Mouse (Mus musculus) spleen, adult 2 months (tissue): Measurements from ENCODE around the gene Vstm4. TPM values are rescaled to one million over a fixed set of nuclear protein-coding genes. Genes with fewer than 3 reads are reported as not detected.

ENCODE experiments used
- DNase-seq, 2 experiments: peaks; one replicate each; pipeline versions ENCODE4 v3.0.0 to v3.0.0-alpha.2; 2012 to 2021; ENCODE audit warnings: low spot score in 2 of 2, low read depth in 1 of 2
- H3K27ac ChIP-seq: fragments of 200-500 bp; 2 replicates; pipeline ENCODE4 v1.5.1; 2012; ENCODE audit warnings: low read length, inconsistent platforms; ENCODE audit not compliant: insufficient read depth
- H3K27me3 ChIP-seq: fragments of 200-500 bp; 2 replicates; pipeline ENCODE4 v1.6.1; 2012; ENCODE audit warnings: mild to moderate bottlenecking, moderate library complexity, low read length, inconsistent platforms; ENCODE audit not compliant: control insufficient read depth, insufficient read depth
- H3K36me3 ChIP-seq: fragments of 200-500 bp; 2 replicates; pipeline ENCODE4 v1.6.1; 2012; ENCODE audit warnings: mild to moderate bottlenecking, low read length, inconsistent platforms; ENCODE audit not compliant: control insufficient read depth, insufficient read depth
- H3K4me1 ChIP-seq: fragments of 200-500 bp; 2 replicates; pipeline ENCODE4 v1.6.1; 2011; ENCODE audit warnings: inconsistent platforms; ENCODE audit not compliant: control insufficient read depth, insufficient read depth, insufficient read length
- H3K4me3 ChIP-seq: fragments of 200-500 bp; 2 replicates; pipeline ENCODE4 v1.5.1; 2011; ENCODE audit warnings: mild to moderate bottlenecking, inconsistent platforms; ENCODE audit not compliant: insufficient read depth, insufficient read length; ENCODE audit errors: extremely low read depth
- CTCF ChIP-seq: fragments of 200-500 bp; IDR thresholded peaks from 2 replicates; pipeline ENCODE4 v1.5.1; 2011; ENCODE audit warnings: mild to moderate bottlenecking, inconsistent platforms; ENCODE audit not compliant: insufficient read depth, insufficient read length, insufficient replicate concordance; ENCODE audit errors: extremely low read depth
- POLR2A ChIP-seq: fragments of 200-500 bp; IDR thresholded peaks from 2 replicates; pipeline ENCODE4 v1.6.1; 2011; ENCODE audit warnings: low read depth, low read length, inconsistent platforms
- WGBS: fragments of 180-500 bp; shearing (Covaris S2); methylation state at CpG from one replicate; pipeline ENCODE4 v1.1.7; 2018; 5-methylcytosine and 5-hydroxymethylcytosine counted together
- polyA plus RNA-seq: library from polyadenylated mRNA; depleted of rRNA; stranded (reverse); fragments of >200 nt; gene quantifications from 2 replicates; pipeline ENCODE4 v1.2.3, GENCODE M21; 2012

The Vstm4 gene
- polyA plus RNA-seq, 1 experiment: 4.3 TPM

DNA sequence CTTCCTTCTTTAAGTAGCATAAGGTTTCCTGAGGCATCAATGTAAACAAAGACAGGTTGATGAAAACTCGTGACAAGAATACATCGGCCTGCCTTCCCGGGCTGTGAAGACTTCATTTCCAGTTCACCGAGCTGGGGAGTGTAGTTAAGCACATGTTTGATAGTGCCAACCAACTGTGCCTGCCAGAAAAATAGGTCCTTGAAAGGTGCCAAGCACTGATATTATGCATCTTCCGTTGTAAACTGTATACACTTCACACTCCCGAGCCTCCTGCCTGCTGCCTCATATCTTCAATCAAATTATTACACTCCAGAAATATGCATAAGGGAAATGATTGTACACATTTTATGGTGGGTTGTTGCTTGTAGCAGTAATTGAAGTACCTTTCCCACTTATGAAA is 77.5 kb downstream of the Vstm4 start:
- Histone ChIP-seq H3K27me3 (no peaks in the 10 kb centered on the region), H3K4me1 (no peaks in the 10 kb centered on the region; the same call in 1 of the 2 replicates), H3K36me3 (no peaks in the 10 kb centered on the region), H3K27ac (no peak overlapping the region), H3K4me3 (no peak overlapping the region)
- 82% methylated on average over 6 of the region's 6 CpGs for WGBS
- TF ChIP-seq CTCF (no peak), POLR2A (no peak)
- no peak for DNase-seq

DNA sequence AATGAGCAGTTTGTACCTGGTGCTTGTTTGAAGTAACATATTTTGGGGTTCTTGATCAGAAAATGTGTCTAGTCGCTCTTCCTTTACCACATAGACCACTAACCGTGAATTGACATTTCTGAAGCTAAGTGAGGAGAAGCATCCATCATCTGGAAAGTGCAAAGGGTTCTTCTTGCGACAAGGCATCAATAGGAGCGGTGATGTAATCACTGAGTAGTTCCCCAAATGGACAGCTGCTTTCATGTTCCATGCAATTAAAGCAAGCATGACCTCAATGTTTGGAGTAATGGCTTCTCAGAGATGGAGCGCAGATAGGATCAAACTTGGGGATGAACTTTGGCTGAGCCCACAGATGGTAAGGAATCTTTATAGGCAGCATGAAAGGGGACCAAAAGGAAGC is 82.7 kb downstream of the Vstm4 start:
- no peak for TF ChIP-seq POLR2A
- TF ChIP-seq CTCF: no peak
- Histone ChIP-seq H3K27ac (no peak overlapping the region), H3K36me3 (no peaks in the 10 kb centered on the region), H3K27me3 (no peaks in the 10 kb centered on the region), H3K4me3 (no peak overlapping the region), H3K4me1 (no peaks in the 10 kb centered on the region)
- WGBS: 53% methylated on average over 5 of the region's 5 CpGs
- no peak for DNase-seq

DNA sequence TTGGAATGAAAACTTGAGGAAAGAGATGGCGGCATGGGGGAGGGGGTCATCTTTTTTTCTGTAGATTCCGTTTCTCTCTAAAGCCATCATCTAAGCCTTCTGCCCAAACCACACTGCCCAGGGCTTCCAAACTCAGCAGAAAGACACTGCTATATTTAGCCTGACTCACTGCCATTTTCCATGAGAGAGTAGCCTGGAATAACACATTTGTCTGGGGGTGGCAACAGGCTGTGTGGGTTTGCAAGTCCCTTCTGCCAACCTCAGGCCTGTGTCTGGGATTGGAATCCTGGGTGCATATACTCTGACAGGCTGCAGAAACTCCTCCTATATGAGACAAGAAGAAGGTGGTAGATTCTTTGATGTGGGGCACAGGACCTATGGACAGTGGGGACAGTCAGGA is 91.0 kb downstream of the Vstm4 start:
- H3K36me3 ChIP-seq: no peaks in the 10 kb centered on the region
- H3K4me1 ChIP-seq: no peaks in the 10 kb centered on the region; the same call in 1 of the 2 replicates
- WGBS: 87% methylated on average over 2 of the region's 2 CpGs
- no peak for DNase-seq
- TF ChIP-seq CTCF (no peak), POLR2A (no peak)
- H3K27me3 ChIP-seq: no peaks in the 10 kb centered on the region
- H3K27ac ChIP-seq: no peak overlapping the region
- no peak overlapping the region for H3K4me3 ChIP-seq

DNA sequence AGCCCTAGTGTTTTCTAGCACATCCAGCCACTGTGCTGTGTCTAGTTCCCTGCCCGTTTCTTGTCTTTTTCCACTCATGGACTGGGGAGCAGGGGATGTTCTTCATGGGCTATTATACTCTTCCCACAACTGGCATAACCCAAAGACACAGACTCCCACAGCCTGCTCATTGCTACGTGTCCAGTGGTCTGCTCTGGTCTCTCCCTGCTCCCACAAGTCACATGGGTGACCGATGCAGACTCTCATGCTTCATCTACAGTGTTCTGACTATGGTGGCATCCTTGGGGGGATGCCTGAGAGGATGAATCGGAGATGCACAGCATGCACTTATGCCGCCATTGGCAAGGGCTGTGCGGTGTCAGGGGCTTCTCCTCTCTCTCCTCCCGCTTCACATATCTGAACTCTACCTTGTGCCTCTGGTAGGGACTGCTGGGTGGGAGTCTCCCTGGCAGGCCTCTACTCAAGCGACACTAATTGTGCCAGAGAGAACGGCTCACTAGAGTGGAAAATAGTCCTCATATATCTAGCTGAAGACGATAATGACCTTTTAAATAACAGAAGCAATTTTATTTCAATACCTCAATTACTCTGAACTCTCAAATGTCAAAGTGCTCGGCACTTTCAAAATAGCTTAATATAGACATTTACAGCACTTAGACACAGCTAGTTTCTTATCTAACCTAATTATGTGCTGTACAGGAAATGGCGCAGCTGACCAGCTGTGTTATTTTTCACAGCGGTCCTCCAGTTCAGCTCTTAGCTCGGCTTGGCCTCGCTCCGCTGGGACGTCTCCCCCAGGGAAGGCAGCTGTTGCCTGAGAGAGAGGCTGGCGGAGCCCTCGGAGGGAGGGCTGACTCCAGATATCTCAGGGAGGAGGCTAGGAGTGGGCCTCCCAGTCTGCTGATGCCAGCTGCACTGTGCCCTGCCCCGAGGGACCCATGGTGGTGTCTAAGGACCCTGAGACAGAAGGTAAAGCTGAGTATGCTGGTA is 94.1 kb downstream of the Vstm4 start:
- H3K27ac ChIP-seq: no peak overlapping the region
- WGBS: 41% methylated on average over 20 of the region's 20 CpGs
- no peaks in the 10 kb centered on the region for H3K27me3 ChIP-seq
- TF ChIP-seq POLR2A (no peak), CTCF (no peak)
- no peak overlapping the region for H3K4me3 ChIP-seq
- DNase-seq: no peak
- no peaks in the 10 kb centered on the region; the same call in 1 of the 2 replicates for H3K4me1 ChIP-seq
- no peaks in the 10 kb centered on the region for H3K36me3 ChIP-seq

DNA sequence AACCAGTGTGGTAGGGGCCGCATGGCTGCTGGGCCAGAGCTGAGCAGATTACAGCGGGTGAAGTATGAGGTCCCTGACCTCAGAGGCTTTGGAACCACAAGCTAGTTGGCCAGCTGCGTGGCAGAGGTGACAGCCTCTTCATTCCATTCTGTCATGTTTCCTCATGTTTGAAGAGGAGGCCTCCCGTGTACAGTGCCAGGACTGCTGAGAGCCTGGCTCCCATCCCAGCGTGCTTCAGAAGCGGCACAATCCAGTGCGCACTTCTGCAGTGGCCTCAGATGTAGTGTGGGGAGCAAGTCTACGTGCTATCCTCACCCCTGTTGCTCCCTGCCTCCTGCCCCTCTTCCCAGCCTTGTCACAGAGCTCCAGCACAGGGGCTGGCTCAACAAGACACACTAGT is 99.9 kb downstream of the Vstm4 start:
- Histone ChIP-seq H3K27ac (no peak overlapping the region), H3K27me3 (no peaks in the 10 kb centered on the region), H3K4me1 (no peaks in the 10 kb centered on the region), H3K36me3 (peaks cover 6% of the 10 kb centered on the region), H3K4me3 (no peak overlapping the region)
- DNase-seq: no peak
- TF ChIP-seq POLR2A: no peak
- TF ChIP-seq CTCF: no peak
- 79% methylated on average over 8 of the region's 8 CpGs for WGBS

DNA sequence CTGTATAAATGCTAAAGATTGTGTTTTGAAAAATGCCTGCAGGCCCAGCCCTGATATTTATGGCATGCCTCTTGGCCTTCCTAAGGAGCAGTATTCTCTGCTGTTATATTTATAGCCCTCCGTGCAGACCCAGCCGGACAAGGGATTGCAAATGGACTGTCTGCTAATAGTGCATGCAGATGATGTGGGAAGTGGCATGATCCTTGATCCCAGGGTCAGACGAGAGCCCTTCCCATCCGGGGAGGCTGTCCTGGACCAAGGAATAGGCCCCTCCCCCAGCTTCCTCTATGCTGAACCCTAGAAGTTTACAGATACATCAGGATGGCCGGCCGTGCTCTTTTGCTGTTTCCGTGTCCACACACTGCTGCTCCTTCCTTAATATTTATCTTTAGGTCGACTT is 102.1 kb downstream of the Vstm4 start:
- no peak for TF ChIP-seq CTCF
- no peak for TF ChIP-seq POLR2A
- no peak for DNase-seq
- no peaks in the 10 kb centered on the region for H3K4me1 ChIP-seq
- H3K4me3 ChIP-seq: no peak overlapping the region
- WGBS: 81% methylated on average over 8 of the region's 8 CpGs
- no peak overlapping the region for H3K27ac ChIP-seq
- H3K36me3 ChIP-seq: peaks cover 9% of the 10 kb centered on the region
- no peaks in the 10 kb centered on the region for H3K27me3 ChIP-seq

DNA sequence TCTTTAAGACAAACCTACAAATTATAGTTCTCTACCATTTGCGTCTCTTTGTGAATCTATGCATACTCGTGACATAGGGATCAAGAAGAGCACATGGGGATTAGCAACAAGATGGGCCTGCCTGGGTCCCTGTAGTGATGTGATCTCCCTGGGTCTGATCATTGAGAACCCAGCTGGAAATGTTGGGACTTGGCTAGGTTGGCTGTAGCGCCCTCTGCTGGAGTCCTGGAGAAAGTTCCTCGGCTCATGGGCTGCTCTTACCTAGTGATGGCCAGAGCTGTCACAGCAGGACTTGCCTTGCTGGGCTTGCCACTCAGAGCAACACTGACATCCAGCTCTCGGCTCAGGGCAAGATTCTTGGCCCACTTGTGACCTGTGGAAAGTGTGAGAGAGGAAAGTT is 103.9 kb downstream of the Vstm4 start:
- Histone ChIP-seq H3K4me1 (no peaks in the 10 kb centered on the region), H3K4me3 (no peak overlapping the region), H3K27ac (no peak overlapping the region), H3K27me3 (no peaks in the 10 kb centered on the region), H3K36me3 (peaks cover 20% of the 10 kb centered on the region)
- 64% methylated on average over 5 of the region's 5 CpGs for WGBS
- no peak for DNase-seq
- peak; percentile 55; the same call in 1 of the 2 replicates for TF ChIP-seq CTCF
- TF ChIP-seq POLR2A: no peak
